Mouse (Mus musculus) WW6 (cell line): ENCODE measurements at regions not wholly inside any gene's neighbourhood (a gene's known extent, or its start where the extent isn't known, plus 50 kb on each side); places are given as distances from the start of the nearest gene placed in this dataset.

Experiments
- DNase-seq: peaks from one replicate; pipeline ENCODE4 v3.0.0-alpha.2; 2013; ENCODE audit warnings: low read depth, low spot score

GRCm38 (mm10) chr15:95714408-95714807 lies 58.6 kb upstream of the Dbx2 start:
- DNase-seq = no peak

- DNase-seq = no peak
Measured at GRCm38 (mm10) chr15:95715941-95716340, 60.2 kb upstream of the Dbx2 start.

GRCm38 (mm10) chr15:95723699-95724098 lies 66.9 kb upstream of the Ano6 start:
- DNase-seq = no peak

- DNase-seq = peak; percentile 46
Measured at GRCm38 (mm10) chr15:95725866-95726265, 64.8 kb upstream of the Ano6 start.

GRCm38 (mm10) chr15:95726516-95726915 lies 64.1 kb upstream of the Ano6 start:
- DNase-seq = no peak

- no peak for DNase-seq
Measured at GRCm38 (mm10) chr15:95735746-95736145, 54.9 kb upstream of the Ano6 start.
